Mouse (Mus musculus) MEL (cell line): ENCODE measurements around the gene Adgrg6. TPM values are rescaled to one million over a fixed set of nuclear protein-coding genes. Genes with fewer than 3 reads are reported as not detected.
A peak's percentile ranks its signal among the peaks of the same experiment; 100 is the strongest.

ENCODE experiments used
- DNase-seq: peaks from one replicate; pipeline ENCODE4 v3.0.0; 2011; ENCODE audit warnings: low read depth, low spot score
- H3K27ac ChIP-seq: 2 replicates; pipeline ENCODE4 v1.5.1; 2012; ENCODE audit warnings: low read depth, mild to moderate bottlenecking, control low read depth, low read length, moderate library complexity; ENCODE audit not compliant: control insufficient read depth
- H3K27me3 ChIP-seq, 2 experiments: fragments of 150-350 bp in 1 of 2; sonication (generic) in 1 of 2; 2 replicates each; pipeline ENCODE4 v1.6.1; 2012; ENCODE audit warnings: low read length in 2 of 2, mild to moderate bottlenecking in 2 of 2, improper control_type of control experiment in 1 of 2, moderate library complexity in 1 of 2; ENCODE audit not compliant: insufficient read depth in 2 of 2, control insufficient read depth in 1 of 2
- H3K36me3 ChIP-seq, 2 experiments: 2 replicates each; pipeline ENCODE4 v1.6.1; 2012 to 2014; ENCODE audit warnings: low read length in 2 of 2, improper control_type of control experiment in 1 of 2, inconsistent platforms in 1 of 2, mild to moderate bottlenecking in 1 of 2; ENCODE audit not compliant: insufficient read depth in 2 of 2, control insufficient read depth in 1 of 2
- H3K4me1 ChIP-seq, 2 experiments: fragments of 150-350 bp in 1 of 2; sonication (generic) in 1 of 2; 2 replicates each; pipeline ENCODE4 v1.6.1; 2012; ENCODE audit warnings: low read length in 2 of 2, improper control_type of control experiment in 1 of 2, mild to moderate bottlenecking in 1 of 2; ENCODE audit not compliant: insufficient read depth in 2 of 2, control insufficient read depth in 1 of 2
- H3K4me3 ChIP-seq, 2 experiments: fragments of 150-350 bp in 1 of 2; sonication (generic) in 1 of 2; 2 replicates each; pipeline ENCODE4 v1.5.1; 2012; ENCODE audit warnings: low read depth in 2 of 2, low read length in 2 of 2, mild to moderate bottlenecking in 2 of 2, moderate library complexity in 2 of 2, control low read depth in 1 of 2, improper control_type of control experiment in 1 of 2; ENCODE audit not compliant: control insufficient read depth in 1 of 2, insufficient read depth in 1 of 2
- H3K79me2 ChIP-seq: 2 replicates; pipeline ENCODE4 v1.6.1; 2012; ENCODE audit warnings: mild to moderate bottlenecking, low read length, moderate library complexity; ENCODE audit not compliant: control insufficient read depth, poor library complexity, insufficient read depth
- H3K9ac ChIP-seq: 2 replicates; pipeline ENCODE4 v1.6.1; 2012; ENCODE audit warnings: low read depth, mild to moderate bottlenecking, control low read depth, low read length, moderate library complexity; ENCODE audit not compliant: control insufficient read depth, poor library complexity, severe bottlenecking
- H3K9me3 ChIP-seq: fragments of 150-350 bp; sonication (generic); replicated peaks from 2 replicates; pipeline ENCODE4 v1.6.1; 2012; ENCODE audit warnings: mild to moderate bottlenecking, low read length, improper control_type of control experiment, moderate library complexity; ENCODE audit not compliant: insufficient read depth
- BHLHE40 ChIP-seq: IDR thresholded peaks from 2 replicates; pipeline ENCODE4 v1.6.1; 2012; ENCODE audit warnings: low read depth, mild to moderate bottlenecking, inconsistent platforms, low read length, improper control_type of control experiment, borderline replicate concordance
- CHD1 ChIP-seq: IDR thresholded peaks from 2 replicates; pipeline ENCODE4 v1.6.1; 2012; ENCODE audit warnings: low read depth, mild to moderate bottlenecking, inconsistent platforms, low read length, improper control_type of control experiment
- CTCF ChIP-seq, 3 experiments: IDR thresholded peaks in 2 of 3; conservative IDR thresholded peaks in 1 of 3; 2 replicates each; pipeline ENCODE4 v1.5.1; 2011 to 2012; ENCODE audit warnings: low read length in 3 of 3, low read depth in 2 of 3, mild to moderate bottlenecking in 2 of 3, improper control_type of control experiment in 1 of 3, inconsistent platforms in 1 of 3, mixed read lengths in 1 of 3, moderate library complexity in 1 of 3; ENCODE audit not compliant: control insufficient read depth in 1 of 3, insufficient read depth in 1 of 3, poor library complexity in 1 of 3, severe bottlenecking in 1 of 3
- E2F4 ChIP-seq: IDR thresholded peaks from 2 replicates; pipeline ENCODE4 v1.6.1; 2011; ENCODE audit warnings: low read depth, low read length, improper control_type of control experiment, borderline replicate concordance
- EP300 ChIP-seq, 2 experiments: IDR thresholded peaks; 2 replicates each; pipeline ENCODE4 v1.6.1; 2011; ENCODE audit warnings: improper control_type of control experiment in 2 of 2, low read length in 2 of 2, low read depth in 1 of 2, mild to moderate bottlenecking in 1 of 2
- ETS1 ChIP-seq: IDR thresholded peaks from 2 replicates; pipeline ENCODE4 v1.6.1; 2012; ENCODE audit warnings: low read depth, mild to moderate bottlenecking, inconsistent platforms, low read length, improper control_type of control experiment, moderate library complexity
- GATA1 ChIP-seq: IDR thresholded peaks from 2 replicates; pipeline ENCODE4 v1.6.1; 2011; ENCODE audit warnings: low read depth, low read length, improper control_type of control experiment
- KAT2A ChIP-seq: conservative IDR thresholded peaks from 2 replicates; pipeline ENCODE4 v1.6.1; 2012; ENCODE audit warnings: low read depth, low read length, improper control_type of control experiment, inconsistent platforms
- MAFK ChIP-seq: IDR thresholded peaks from 2 replicates; pipeline ENCODE4 v1.6.1; 2011; ENCODE audit warnings: low read depth, mild to moderate bottlenecking, low read length, improper control_type of control experiment, borderline replicate concordance
- MAZ ChIP-seq: IDR thresholded peaks from 2 replicates; pipeline ENCODE4 v1.6.1; 2012; ENCODE audit warnings: low read depth, mild to moderate bottlenecking, inconsistent platforms, low read length, improper control_type of control experiment
- MEF2A ChIP-seq: IDR thresholded peaks from 2 replicates; pipeline ENCODE4 v1.6.1; 2014; ENCODE audit warnings: low read depth, mild to moderate bottlenecking, inconsistent platforms, low read length, improper control_type of control experiment; ENCODE audit not compliant: poor library complexity, insufficient replicate concordance, severe bottlenecking; ENCODE audit errors: extremely low read depth
- MYB ChIP-seq: IDR thresholded peaks from 2 replicates; pipeline ENCODE4 v1.6.1; 2011; ENCODE audit warnings: mild to moderate bottlenecking, low read depth, low read length, improper control_type of control experiment
- NELFE ChIP-seq: IDR thresholded peaks from 2 replicates; pipeline ENCODE4 v1.6.1; 2011; ENCODE audit warnings: low read depth, low read length, improper control_type of control experiment
- POLR2A ChIP-seq, 2 experiments: IDR thresholded peaks; 2 replicates each; pipeline ENCODE4 v1.6.1; 2011 to 2012; ENCODE audit warnings: low read length in 2 of 2, mild to moderate bottlenecking in 2 of 2, control low read depth in 1 of 2, improper control_type of control experiment in 1 of 2, low read depth in 1 of 2, moderate library complexity in 1 of 2; ENCODE audit not compliant: control insufficient read depth in 1 of 2, insufficient read depth in 1 of 2, poor library complexity in 1 of 2
- POLR2AphosphoS2 ChIP-seq: IDR thresholded peaks from 2 replicates; pipeline ENCODE4 v1.6.1; 2011; ENCODE audit warnings: low read length, improper control_type of control experiment
- RAD21 ChIP-seq: IDR thresholded peaks from 2 replicates; pipeline ENCODE4 v1.6.1; 2011; ENCODE audit warnings: mild to moderate bottlenecking, low read depth, low read length, improper control_type of control experiment
- RCOR1 ChIP-seq: IDR thresholded peaks from 2 replicates; pipeline ENCODE4 v1.6.1; 2012; ENCODE audit warnings: low read depth, mild to moderate bottlenecking, inconsistent platforms, low read length, improper control_type of control experiment
- SIN3A ChIP-seq: IDR thresholded peaks from 2 replicates; pipeline ENCODE4 v1.6.1; 2012; ENCODE audit warnings: low read length, improper control_type of control experiment, inconsistent platforms
- TAL1 ChIP-seq: IDR thresholded peaks from 2 replicates; pipeline ENCODE4 v1.6.1; 2012; ENCODE audit warnings: mild to moderate bottlenecking, inconsistent platforms, low read length, moderate library complexity, mixed read lengths
- TBP ChIP-seq: IDR thresholded peaks from 2 replicates; pipeline ENCODE4 v1.8.0; 2011; ENCODE audit warnings: low read depth, low read length, improper control_type of control experiment
- TCF12 ChIP-seq: IDR thresholded peaks from 2 replicates; pipeline ENCODE4 v1.6.1; 2014; ENCODE audit warnings: low read depth, mild to moderate bottlenecking, inconsistent platforms, low read length, improper control_type of control experiment, moderate library complexity
- USF1 ChIP-seq: IDR thresholded peaks from 2 replicates; pipeline ENCODE4 v1.6.1; 2014; ENCODE audit warnings: low read depth, mild to moderate bottlenecking, inconsistent platforms, low read length, improper control_type of control experiment, moderate library complexity
- ZC3H11A ChIP-seq: IDR thresholded peaks from 2 replicates; pipeline ENCODE4 v1.6.1; 2012; ENCODE audit warnings: low read depth, mild to moderate bottlenecking, inconsistent platforms, low read length, improper control_type of control experiment
- ZMIZ1 ChIP-seq: IDR thresholded peaks from 2 replicates; pipeline ENCODE4 v1.6.1; 2012; ENCODE audit warnings: low read depth, mild to moderate bottlenecking, inconsistent platforms, low read length, improper control_type of control experiment, moderate library complexity
- ZNF384 ChIP-seq: IDR thresholded peaks from 2 replicates; pipeline ENCODE4 v1.6.1; 2012; ENCODE audit warnings: low read depth, mild to moderate bottlenecking, inconsistent platforms, low read length, improper control_type of control experiment
- polyA plus RNA-seq, 2 experiments: library from polyadenylated mRNA; stranded (reverse) in 1 of 2; unstranded in 1 of 2; fragments of >175 nt in 1 of 2; fragments of >200 nt in 1 of 2; gene quantifications; 2 replicates each; pipeline versions ENCODE4 v1.2.1 to v1.2.4; 2012; ENCODE audit warnings: low replicate concordance in 2 of 2, low read depth in 1 of 2; ENCODE audit not compliant: insufficient read length in 2 of 2, insufficient read depth in 1 of 2, missing spikeins in 1 of 2
- total RNA-seq: library from RNA; depleted of rRNA; stranded (reverse); fragments of 300-350 nt; gene quantifications from 2 replicates; pipeline ENCODE4 v1.2.3, GENCODE M21; 2012

The Adgrg6 gene
- total and polyA plus RNA-seq, 3 experiments: not detected

- peak; percentile 19 for DNase-seq
- Histone ChIP-seq H3K4me1 (peaks cover 0 to 6% of the 10 kb centered on the region in 2 experiments; a peak in 1 of 4 replicates), H3K79me2 (no peaks in the 10 kb centered on the region), H3K9me3 (no peaks in the 10 kb centered on the region), H3K27me3 (no peaks in the 10 kb centered on the region), H3K27ac (no peak overlapping the region), H3K4me3 (no peak overlapping the region), H3K9ac (no peak overlapping the region), H3K36me3 (no peaks in the 10 kb centered on the region; a peak in 1 of 4 replicates)
- TF ChIP-seq SIN3A (no peak), GATA1 (no peak), POLR2AphosphoS2 (no peak), ZMIZ1 (no peak), CTCF (IDR thresholded peaks at IDR 0.05 in 2 of 3, conservative IDR thresholded peaks at IDR 0.05 in 1 of 3; ENCODE audit: control insufficient read depth in 1 of 3, insufficient read depth in 1 of 3, low read depth in 2 of 3, low read length in 3 of 3, poor library complexity in 1 of 3, severe bottlenecking in 1 of 3) (peak in 2 of 3 experiments; percentile 14 to 21; a peak in 4 of 6 replicates), POLR2A (IDR thresholded peaks at IDR 0.05; ENCODE audit: control insufficient read depth in 1 of 2, insufficient read depth in 1 of 2, low read depth in 1 of 2, low read length in 2 of 2, poor library complexity in 1 of 2) (no peak), ETS1 (no peak)
These were observed 95.4 kb downstream of the Adgrg6 start for GRCm38 (mm10) chr10:14450073-14450472.

- no peaks in the 10 kb centered on the region for H3K27me3 ChIP-seq
- peak overlapping the region; percentile 29; the same call in 1 of the 2 replicates for H3K27ac ChIP-seq
- H3K79me2 ChIP-seq: no peaks in the 10 kb centered on the region
- no peak overlapping the region for H3K9ac ChIP-seq
- TF ChIP-seq MAZ (no peak), USF1 (no peak), CHD1 (no peak), RAD21 (no peak), EP300 (IDR thresholded peaks at IDR 0.05; ENCODE audit: low read depth in 1 of 2, low read length in 2 of 2) (peak; percentile 85 to 94), ZMIZ1 (no peak), TCF12 (peak; percentile 96), RCOR1 (peak; percentile 82), SIN3A (peak; percentile 8; the same call in 1 of the 2 replicates), NELFE (no peak), BHLHE40 (no peak), ZC3H11A (no peak), KAT2A (no peak), MYB (peak; percentile 71), TBP (no peak), TAL1 (peak; percentile 84), ZNF384 (no peak), MAFK (no peak), E2F4 (no peak), GATA1 (peak; percentile 90), MEF2A (0 out of 2 replicates have a peak, but pooled peaks have one; percentile 45), ETS1 (peak; percentile 75)
- DNase-seq: peak; percentile 54
- no peaks in the 10 kb centered on the region; a peak in 1 of 4 replicates for H3K36me3 ChIP-seq
- peak overlapping the region; percentile 30 to 45; a peak in 3 of 4 replicates for H3K4me3 ChIP-seq
- H3K9me3 ChIP-seq: no peaks in the 10 kb centered on the region
- H3K4me1 ChIP-seq: peaks cover 0 to 5% of the 10 kb centered on the region in 2 experiments; a peak in 1 of 4 replicates
These were observed 99.7 kb downstream of the Adgrg6 start for GRCm38 (mm10) chr10:14445590-14446291.
